Mouse (Mus musculus) liver, adult 2 months (tissue): ENCODE results near the gene Cep97.

Experiments used
- CTCF ChIP-seq: fragments of 200-500 bp; IDR thresholded peaks from 2 replicates; pipeline ENCODE4 v1.5.1; 2011; ENCODE audit warnings: low read depth, low read length, control low read depth
- POLR2A ChIP-seq: fragments of 200-500 bp; IDR thresholded peaks from 2 replicates; pipeline ENCODE4 v1.6.1; 2011; ENCODE audit warnings: low read length, control low read depth; ENCODE audit not compliant: insufficient read depth; ENCODE audit errors: extremely low read depth

DNA sequence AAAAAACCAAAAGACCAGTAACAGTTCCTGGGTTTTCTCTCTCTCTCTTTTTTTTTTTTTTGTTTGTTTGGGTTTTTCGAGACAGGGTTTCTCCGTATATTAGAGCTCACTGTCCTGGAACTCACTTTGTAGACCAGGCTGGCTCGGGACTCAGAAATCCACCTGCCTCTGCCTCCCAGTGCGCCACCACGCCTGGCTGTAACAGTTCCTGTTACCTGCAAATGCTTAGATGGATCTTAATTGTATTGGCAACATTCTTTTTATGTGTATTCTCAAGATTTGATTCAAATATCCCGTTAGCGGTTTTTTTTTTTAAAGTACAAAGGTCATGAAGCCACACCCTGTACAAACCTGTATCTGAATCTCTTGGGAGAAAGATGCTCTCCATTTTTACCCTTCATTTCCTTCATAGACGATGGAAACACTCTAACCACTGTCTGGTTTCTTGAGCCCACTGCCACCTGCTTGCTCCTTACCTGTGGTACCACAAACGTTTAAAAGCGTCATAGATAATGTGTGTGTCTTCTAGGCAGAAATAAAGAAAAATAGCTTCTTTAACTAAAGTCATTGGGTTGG is 38.1 kb upstream of the Cep97 start:
- TF ChIP-seq CTCF, result no peak
- no peak for TF ChIP-seq POLR2A
